7 mouse cellular contexts compared by ENCODE assay signal in the genomic region with DNA sequence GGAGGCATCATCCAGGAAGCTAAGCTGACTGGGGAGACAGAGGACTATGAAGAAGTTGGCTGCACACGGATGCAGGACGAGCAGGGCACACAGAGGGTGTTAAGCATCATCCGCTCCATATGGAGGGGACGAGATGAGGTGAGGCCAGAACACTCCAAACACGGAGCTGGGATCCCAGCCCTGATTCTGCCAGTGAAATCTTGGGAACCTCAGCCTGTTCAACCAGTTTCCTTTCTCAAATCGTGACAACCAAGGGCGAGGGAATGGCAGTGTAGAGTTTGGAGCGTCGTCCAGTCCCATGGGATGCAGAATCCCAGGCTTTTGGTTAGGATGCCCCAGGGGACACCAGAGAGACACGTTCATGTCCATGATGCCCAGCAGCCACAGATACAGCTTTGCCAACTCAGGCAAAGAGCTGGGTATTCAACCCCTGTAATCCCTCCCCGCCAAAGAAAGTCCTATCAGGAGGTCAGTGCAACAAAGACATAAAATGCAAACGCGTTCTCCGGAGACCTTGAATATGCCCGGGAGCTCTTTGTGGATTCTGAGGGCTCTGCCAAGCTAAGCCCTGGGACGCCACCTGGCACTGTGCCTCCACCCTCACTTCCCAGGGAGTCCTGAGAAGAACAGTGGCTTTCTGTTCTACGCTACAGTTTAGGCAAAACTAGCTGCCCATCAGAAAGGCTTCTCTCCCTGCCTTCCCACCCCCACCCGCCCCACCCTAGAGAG.
DNase-seq lines count a peak whose midpoint lies in the region; ATAC-seq and TF ChIP-seq lines count a peak whose summit lies in the region.

No protein-coding gene starts in this region.

- WGBS in lung, embryonic 16.5 days = 66% methylated on average over 18 of the region's 18 CpGs
- WGBS in forebrain, postnatal 0 days = 24% methylated on average over 18 of the region's 18 CpGs
- WGBS in stomach, postnatal 0 days = 58% methylated on average over 18 of the region's 18 CpGs

- no peak overlapping the region for H3K4me3 ChIP-seq in lung, embryonic 16.5 days (ENCODE audit: low read length)
- no peak overlapping the region for H3K4me3 ChIP-seq in forebrain, postnatal 0 days (ENCODE audit: low read depth, low read length)
- no peak overlapping the region for H3K4me3 ChIP-seq in stomach, postnatal 0 days (ENCODE audit: low read depth, low read length)

- no peaks in the 10 kb centered on the region for H3K27me3 ChIP-seq in lung, embryonic 16.5 days (ENCODE audit: control insufficient read depth, insufficient read depth, low read depth, low read length)
- H3K27me3 ChIP-seq in forebrain, postnatal 0 days (ENCODE audit: insufficient read depth, low read length) = no peaks in the 10 kb centered on the region
- H3K27me3 ChIP-seq in stomach, postnatal 0 days (ENCODE audit: control insufficient read depth, insufficient read depth, low read length) = no peaks in the 10 kb centered on the region

- no peak for ATAC-seq in lung, embryonic 16.5 days (ENCODE audit: low read depth)
- ATAC-seq in forebrain, postnatal 0 days = peak; percentile 79
- ATAC-seq in stomach, postnatal 0 days (ENCODE audit: low FRiP score, low TSS enrichment) = no peak

- no peaks in the 10 kb centered on the region for H3K9me3 ChIP-seq in lung, embryonic 16.5 days (ENCODE audit: control insufficient read depth, low read length)
- no peaks in the 10 kb centered on the region for H3K9me3 ChIP-seq in forebrain, postnatal 0 days (ENCODE audit: low read length)
- no peaks in the 10 kb centered on the region for H3K9me3 ChIP-seq in stomach, postnatal 0 days (ENCODE audit: control insufficient read depth, low read length)

- no peak for DNase-seq in lung, postnatal 25 days (ENCODE audit: low spot score)
- DNase-seq in cerebellum, adult 11-12 months = peak; percentile 80
- DNase-seq in forebrain, postnatal 0 days = peak; percentile 75
- peak; percentile 71 to 90 for DNase-seq in layer of hippocampus, postnatal 14 days (ENCODE audit: low spot score in 2 of 2)
- no peak for DNase-seq in stomach, postnatal 0 days (ENCODE audit: low spot score)
- no peak for DNase-seq in spleen, adult 18-20 months

- no peak for TF ChIP-seq CTCF in forebrain, postnatal 0 days (IDR thresholded peaks at IDR 0.05; ENCODE audit: low read depth)
- no peak for TF ChIP-seq CTCF in stomach, postnatal 0 days (IDR thresholded peaks at IDR 0.05; ENCODE audit: low read depth)

- peaks cover 21% of the 10 kb centered on the region for H3K4me1 ChIP-seq in lung, embryonic 16.5 days (replicated peaks; ENCODE audit: control insufficient read depth, insufficient read depth, low read length)
- peaks cover 12% of the 10 kb centered on the region for H3K4me1 ChIP-seq in forebrain, postnatal 0 days (ENCODE audit: insufficient read depth)
- H3K4me1 ChIP-seq in stomach, postnatal 0 days (replicated peaks; ENCODE audit: control insufficient read depth, insufficient read depth) = peaks cover 7% of the 10 kb centered on the region; the same call in 1 of the 2 replicates

- no peak overlapping the region for H3K4me2 ChIP-seq in lung, embryonic 16.5 days (ENCODE audit: low read depth, low read length)
- H3K4me2 ChIP-seq in forebrain, postnatal 0 days (ENCODE audit: low read depth) = peak overlapping the region; percentile 24; the same call in 1 of the 2 replicates
- H3K4me2 ChIP-seq in stomach, postnatal 0 days (replicated peaks; ENCODE audit: low read depth) = 0 out of 2 replicates have a peak overlapping the region, but pooled peaks have one; percentile 14

- H3K36me3 ChIP-seq in lung, embryonic 16.5 days (ENCODE audit: control insufficient read depth, insufficient read depth, low read length) = 0 out of 2 replicates have a peak, but pooled peaks cover 5% of the 10 kb centered on the region
- H3K36me3 ChIP-seq in forebrain, postnatal 0 days (ENCODE audit: insufficient read depth) = peaks cover 6% of the 10 kb centered on the region; the same call in 1 of the 2 replicates
- H3K36me3 ChIP-seq in stomach, postnatal 0 days (ENCODE audit: control insufficient read depth, insufficient read depth, low read length) = peaks cover 4% of the 10 kb centered on the region; the same call in 1 of the 2 replicates

- no peak for TF ChIP-seq EP300 in stomach, postnatal 0 days (optimal IDR thresholded peaks at IDR 0.05)

- H3K27ac ChIP-seq in lung, embryonic 16.5 days (ENCODE audit: low read length) = 0 out of 2 replicates have a peak overlapping the region, but pooled peaks have one; percentile 8
- peak overlapping the region; percentile 80 for H3K27ac ChIP-seq in forebrain, postnatal 0 days (ENCODE audit: low read depth, low read length)
- 0 out of 2 replicates have a peak overlapping the region, but pooled peaks have one; percentile 49 for H3K27ac ChIP-seq in stomach, postnatal 0 days (replicated peaks)

- H3K9ac ChIP-seq in lung, embryonic 16.5 days (ENCODE audit: low read length) = no peak overlapping the region; the same call in 1 of the 2 replicates
- no peak overlapping the region for H3K9ac ChIP-seq in forebrain, postnatal 0 days
- no peak overlapping the region for H3K9ac ChIP-seq in stomach, postnatal 0 days (ENCODE audit: low read length)

Comparison
In these comparisons a context has a peak if more than half of its experiments do, and no peak if none do; other contexts are left out.
1. H3K27ac ChIP-seq: peak in every context shown above with its lines; median percentile 80 in forebrain, postnatal 0 days; 49 in stomach, postnatal 0 days; 8 in lung, embryonic 16.5 days.
2. DNase-seq: peak in cerebellum, adult 11-12 months (single experiment), forebrain, postnatal 0 days (single experiment) and layer of hippocampus, postnatal 14 days (2 of 2); none in lung, postnatal 25 days (single experiment), stomach, postnatal 0 days (single experiment) and spleen, adult 18-20 months (0 of 2).